Mouse (Mus musculus) megakaryocyte, embryonic 14.5 days (primary cell): ENCODE data around the gene Akr1b10. TPM values are rescaled to one million over a fixed set of nuclear protein-coding genes. Genes with fewer than 3 reads are reported as not detected.
"Not testable (repeated sequence)": the region's sequence is repeated elsewhere in the genome, so short reads cannot be mapped to it uniquely, and the experiment has no call there.

ENCODE experiments used
- H3K27me3 ChIP-seq: replicated peaks from 2 replicates; pipeline ENCODE3; 2012; ENCODE audit warnings: inconsistent platforms
- H3K36me3 ChIP-seq: replicated peaks from 2 replicates; pipeline ENCODE3; 2012; ENCODE audit warnings: low read length, inconsistent platforms, mixed read lengths
- H3K4me1 ChIP-seq: 2 replicates; pipeline ENCODE4 v1.6.1; 2012; ENCODE audit warnings: inconsistent platforms
- H3K4me3 ChIP-seq: replicated peaks from 2 replicates; pipeline ENCODE3; 2012; ENCODE audit warnings: moderate library complexity, mild to moderate bottlenecking, inconsistent platforms
- H3K9me3 ChIP-seq: 2 replicates; pipeline ENCODE4 v1.6.1; 2012; ENCODE audit warnings: inconsistent platforms
- FLI1 ChIP-seq: IDR thresholded peaks from 2 replicates; pipeline ENCODE4 v1.6.1; 2012; ENCODE audit warnings: low read length, inconsistent platforms, mixed read lengths
- GATA1 ChIP-seq: IDR thresholded peaks from 3 replicates; pipeline ENCODE4 v1.6.1; 2012; ENCODE audit warnings: mixed read lengths, low read length, inconsistent platforms, borderline replicate concordance
- polyA plus RNA-seq: library from polyadenylated mRNA; stranded (reverse); fragments of >175 nt; gene quantifications from 2 replicates; pipeline ENCODE4 v1.2.3, GENCODE M21; 2012; ENCODE audit warnings: low replicate concordance; ENCODE audit not compliant: insufficient read depth

Akr1b10 gene
- polyA plus RNA-seq = 1.9 TPM in 1 of 2 replicates, not detected in the other

DNA sequence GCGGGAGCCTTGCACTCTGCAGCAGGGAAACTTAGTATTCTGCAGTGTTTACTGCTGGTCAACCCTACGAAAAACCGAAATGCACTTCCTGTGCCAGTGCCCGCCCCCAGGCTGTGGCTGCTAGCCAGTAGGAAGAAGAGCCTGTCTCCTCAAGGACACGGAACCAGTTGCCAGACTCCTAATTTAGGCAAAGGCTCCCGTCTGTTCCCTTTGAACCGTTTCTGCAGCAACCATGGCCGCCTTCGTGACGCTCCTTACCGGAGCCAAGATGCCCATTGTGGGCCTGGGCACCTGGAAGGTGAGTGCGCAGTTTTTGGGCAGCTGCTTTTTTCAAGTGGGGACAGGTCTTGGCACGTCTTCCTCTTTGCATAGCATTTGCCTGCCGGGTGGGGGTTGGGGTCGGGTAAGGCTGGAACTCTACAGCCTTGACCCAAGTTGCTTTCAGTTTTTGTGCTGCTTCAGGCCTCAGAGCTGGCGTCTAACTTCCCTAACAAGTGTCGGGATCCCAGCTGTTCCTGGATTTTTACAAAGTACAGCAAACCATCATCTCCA, at the start of gene Akr1b10:
Akr1b10 (plus strand) TSS at position 109 of the 552 bp plus-strand sequence.
- no peaks in the 10 kb centered on the region for H3K27me3 ChIP-seq
- H3K9me3 ChIP-seq = peaks cover 7% of the 10 kb centered on the region; the same call in 1 of the 2 replicates
- H3K36me3 ChIP-seq = peaks cover 24% of the 10 kb centered on the region
- peak within 1 kb of the TSS; percentile 92 for H3K4me3 ChIP-seq
- H3K4me1 ChIP-seq = peaks cover 20% of the 10 kb centered on the region; the same call in 1 of the 2 replicates
- TF ChIP-seq FLI1 = no peak
- no peak for TF ChIP-seq GATA1

GRCm38 (mm10) chr6:34334673-34335072, 49.3 kb upstream of the Akr1b10 start:
- TF ChIP-seq GATA1 (no peak), FLI1 (no peak)
- Histone ChIP-seq H3K4me3 (no peak overlapping the region), H3K27me3 (peaks cover 2% of the 10 kb centered on the region), H3K4me1 (peaks cover 19% of the 10 kb centered on the region), H3K36me3 (no peaks in the 10 kb centered on the region), H3K9me3 (no peaks in the 10 kb centered on the region)

DNA sequence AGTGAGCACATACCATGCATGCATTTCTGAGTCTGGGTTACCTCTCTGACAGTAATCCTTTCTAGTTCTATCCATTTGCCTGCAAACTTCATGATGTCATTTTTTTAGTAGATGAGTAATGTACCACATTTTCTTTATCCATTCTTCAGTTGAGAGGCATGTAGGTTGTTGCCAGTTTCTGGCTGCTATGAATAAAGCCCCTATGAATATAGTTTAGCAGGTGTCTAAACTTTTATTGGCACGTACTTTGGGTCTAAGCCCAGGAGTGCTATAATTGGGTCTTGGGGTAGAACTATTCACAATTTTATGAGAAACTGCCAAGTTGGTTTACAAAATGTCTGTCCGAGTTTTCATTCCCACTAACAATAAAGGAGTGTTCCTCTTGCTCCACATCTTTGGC, 46.2 kb upstream of the Akr1b10 start:
- Histone ChIP-seq H3K4me3 (no peak overlapping the region), H3K36me3 (no peaks in the 10 kb centered on the region)
- no peak for TF ChIP-seq GATA1
- TF ChIP-seq FLI1 = no peak

DNA sequence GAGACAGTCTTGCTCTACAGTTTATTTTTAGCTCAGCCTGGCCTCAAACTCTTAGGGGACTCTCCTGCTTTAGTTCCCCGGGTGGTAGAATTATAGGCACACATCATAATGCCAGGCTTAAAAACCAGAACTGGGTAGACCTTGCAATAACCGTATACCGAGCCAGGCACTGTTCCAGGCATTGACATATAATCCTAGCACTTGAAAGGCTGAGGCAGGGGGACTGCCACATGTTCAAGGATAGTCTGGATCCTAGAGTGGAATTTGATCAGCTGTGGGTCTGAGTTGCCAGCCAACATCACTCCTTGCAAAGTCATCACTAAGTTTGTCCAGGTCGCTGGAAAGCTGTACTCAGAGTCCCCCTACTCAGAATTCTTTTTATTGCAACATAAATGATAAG, 42.0 kb upstream of the Akr1b10 start:
- Histone ChIP-seq H3K9me3 (peaks cover 4% of the 10 kb centered on the region), H3K27me3 (peaks cover 15% of the 10 kb centered on the region), H3K4me3 (no peak overlapping the region), H3K4me1 (peaks cover 15% of the 10 kb centered on the region), H3K36me3 (no peaks in the 10 kb centered on the region)
- no peak for TF ChIP-seq GATA1
- no peak for TF ChIP-seq FLI1

More for the DNA sequence above, 46.2 kb upstream of the Akr1b10 start:
- Histone ChIP-seq H3K4me1 (peaks cover 5% of the 10 kb centered on the region; the same call in 1 of the 2 replicates), H3K9me3 (peaks cover 4% of the 10 kb centered on the region), H3K27me3 (peaks cover 2% of the 10 kb centered on the region)

- H3K4me3 ChIP-seq = no peak overlapping the region
These were observed 41.5 kb upstream of the Akr1b10 start for GRCm38 (mm10) chr6:34342476-34342875.

DNA sequence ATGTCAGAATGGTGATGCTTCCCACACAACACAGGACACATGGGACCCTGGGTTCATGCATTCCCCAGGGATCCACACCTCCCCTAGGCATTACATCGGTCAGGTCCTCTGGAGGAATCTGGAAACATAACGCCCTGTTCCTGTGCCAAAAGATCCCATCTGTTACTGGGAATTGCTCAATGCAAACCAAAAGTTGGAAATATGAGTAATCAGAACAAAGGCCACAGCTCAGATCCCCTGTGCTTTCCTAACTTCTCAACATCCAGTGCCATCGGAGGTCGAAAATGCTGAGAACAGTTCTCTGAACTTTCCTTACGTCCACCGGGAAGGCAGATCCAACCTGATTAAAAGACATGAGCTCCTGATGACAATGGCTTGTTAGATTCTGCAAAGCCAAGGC, 40.6 kb upstream of the Akr1b10 start:
- Histone ChIP-seq H3K4me1 (peaks cover 15% of the 10 kb centered on the region), H3K4me3 (no peak overlapping the region), H3K9me3 (peaks cover 4% of the 10 kb centered on the region), H3K36me3 (no peaks in the 10 kb centered on the region), H3K27me3 (peaks cover 18% of the 10 kb centered on the region)
- TF ChIP-seq GATA1 = no peak
- no peak for TF ChIP-seq FLI1

More at GRCm38 (mm10) chr6:34342476-34342875, 41.5 kb upstream of the Akr1b10 start:
- TF ChIP-seq GATA1 = no peak
- TF ChIP-seq FLI1 = no peak
- Histone ChIP-seq H3K9me3 (peaks cover 4% of the 10 kb centered on the region), H3K36me3 (no peaks in the 10 kb centered on the region), H3K27me3 (peaks cover 15% of the 10 kb centered on the region), H3K4me1 (peaks cover 15% of the 10 kb centered on the region)

- TF ChIP-seq GATA1 (no peak), FLI1 (no peak)
- Histone ChIP-seq H3K9me3 (peaks cover 4% of the 10 kb centered on the region), H3K4me1 (peaks cover 15% of the 10 kb centered on the region), H3K27me3 (peaks cover 20% of the 10 kb centered on the region), H3K36me3 (no peaks in the 10 kb centered on the region), H3K4me3 (no peak overlapping the region)
These were observed 39.7 kb upstream of the Akr1b10 start for GRCm38 (mm10) chr6:34344135-34344850.

DNA sequence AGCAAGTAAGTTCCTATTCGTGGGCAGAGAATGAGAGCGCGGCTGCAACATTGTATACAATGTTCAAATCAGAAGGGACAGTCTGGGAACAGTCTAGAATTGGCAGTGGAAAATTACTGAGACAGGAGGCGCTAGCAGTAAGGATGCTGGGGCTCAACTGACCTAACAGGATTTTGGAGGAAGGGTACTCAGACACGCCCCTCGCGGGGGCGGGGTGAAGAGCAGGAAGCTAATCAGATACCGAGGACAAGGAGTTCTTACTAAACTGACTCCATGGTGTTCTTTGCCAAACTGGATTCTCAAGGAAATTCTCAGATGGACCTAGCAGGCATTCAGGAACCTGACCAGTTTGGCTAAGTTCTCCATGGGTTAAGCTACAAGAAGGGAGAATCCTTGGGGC, 39.1 kb upstream of the Akr1b10 start:
- Histone ChIP-seq H3K4me1 (peaks cover 15% of the 10 kb centered on the region), H3K27me3 (peaks cover 20% of the 10 kb centered on the region), H3K36me3 (no peaks in the 10 kb centered on the region), H3K9me3 (peaks cover 4% of the 10 kb centered on the region), H3K4me3 (no peak overlapping the region)
- TF ChIP-seq FLI1 = no peak
- no peak for TF ChIP-seq GATA1

DNA sequence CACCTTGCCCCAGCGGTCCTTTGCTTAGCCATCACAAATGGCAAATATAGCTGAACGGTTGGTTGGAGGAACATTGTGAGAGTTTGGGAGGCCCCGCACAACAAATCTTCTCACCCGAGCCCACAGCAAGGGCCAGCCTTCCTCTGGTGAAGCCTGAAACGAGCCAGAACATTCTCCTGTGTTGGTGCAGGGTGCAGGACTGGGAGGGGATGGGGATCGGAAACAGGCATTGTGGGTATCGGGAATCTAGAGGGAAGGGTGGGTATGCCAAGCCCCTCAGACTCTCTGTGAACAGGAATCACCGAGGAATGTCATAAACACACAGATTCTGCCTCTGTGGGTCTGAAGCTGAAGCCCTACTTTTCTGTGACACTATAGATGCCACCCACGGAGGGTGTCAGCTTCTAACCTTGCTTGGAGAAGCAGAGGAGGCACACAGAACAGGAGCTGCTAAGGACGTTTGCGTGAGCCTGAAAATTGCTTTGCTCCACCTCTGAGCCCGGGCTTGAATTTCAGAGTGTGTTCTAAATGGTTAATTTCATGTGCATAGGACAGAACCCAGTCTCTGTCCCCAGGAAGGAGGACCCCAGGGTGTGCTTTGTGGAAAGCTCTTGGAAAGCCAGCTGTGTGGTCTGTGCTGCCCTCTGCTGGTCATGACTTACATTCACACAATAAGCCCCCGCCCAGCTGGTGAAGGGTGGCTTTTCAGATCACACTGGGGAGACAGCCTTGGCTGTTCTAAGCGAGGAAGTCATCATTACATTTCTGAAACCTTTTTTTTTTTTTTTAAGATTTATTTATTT, 37.7 kb upstream of the Akr1b10 start:
- TF ChIP-seq FLI1 = no peak
- TF ChIP-seq GATA1 = no peak
- Histone ChIP-seq H3K4me1 (peaks cover 15% of the 10 kb centered on the region), H3K9me3 (peaks cover under 1% of the 10 kb centered on the region; the same call in 1 of the 2 replicates), H3K27me3 (peaks cover 22% of the 10 kb centered on the region), H3K4me3 (no peak overlapping the region), H3K36me3 (no peaks in the 10 kb centered on the region)

GRCm38 (mm10) chr6:34350037-34350699, 33.9 kb upstream of the Akr1b10 start:
- Histone ChIP-seq H3K4me1 (peaks cover 25% of the 10 kb centered on the region), H3K36me3 (no peaks in the 10 kb centered on the region), H3K9me3 (no peaks in the 10 kb centered on the region), H3K4me3 (no peak overlapping the region), H3K27me3 (peaks cover 21% of the 10 kb centered on the region)
- no peak for TF ChIP-seq FLI1
- TF ChIP-seq GATA1 = no peak

DNA sequence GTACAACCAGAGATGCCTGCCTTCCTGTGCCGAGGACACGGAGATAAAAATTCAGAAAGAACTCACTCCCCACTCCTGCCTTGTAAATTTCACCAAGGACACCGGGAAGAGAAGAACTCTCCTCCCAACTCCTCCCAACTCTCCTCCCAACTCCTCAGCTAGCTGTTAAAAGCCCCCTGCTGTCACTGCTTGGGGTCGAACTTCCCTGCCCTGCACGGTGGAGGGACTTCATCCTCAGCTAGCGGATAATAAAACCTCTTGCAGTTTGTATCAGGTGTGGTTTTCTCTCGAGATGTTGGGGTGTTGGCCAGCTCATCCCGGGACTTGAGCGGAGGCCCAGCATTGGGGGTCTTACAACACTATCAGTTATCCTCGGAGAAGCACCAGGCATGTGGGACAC, 32.5 kb upstream of the Akr1b10 start:
- H3K36me3 ChIP-seq, H3K9me3 ChIP-seq, H3K4me3 ChIP-seq: not testable (repeated sequence)
- Histone ChIP-seq H3K4me1 (peaks cover 19% of the 10 kb centered on the region), H3K27me3 (peaks cover 17% of the 10 kb centered on the region)
